Mouse (Mus musculus) lung, embryonic 16.5 days (tissue): ENCODE results near the gene Tbc1d23. TPM values are rescaled to one million over a fixed set of nuclear protein-coding genes. Genes with fewer than 3 reads are reported as not detected.

Experiments used
- ATAC-seq: fragments of 200-750 bp; cut with Nextera tagmentation; 2 replicates; pipeline ENCODE4 v1.8.0; 2017; ENCODE audit warnings: low read depth, mild to moderate bottlenecking, moderate library complexity
- H3K27ac ChIP-seq: fragments of 300-500 bp; sonication (generic); 2 replicates; pipeline ENCODE4 v1.5.1; 2014; ENCODE audit warnings: mild to moderate bottlenecking, control low read depth, low read length
- H3K27me3 ChIP-seq: fragments of 300-500 bp; sonication (generic); 2 replicates; pipeline ENCODE4 v1.6.1; 2014; ENCODE audit warnings: low read depth, low read length, mixed read lengths; ENCODE audit not compliant: control insufficient read depth, insufficient read depth
- H3K36me3 ChIP-seq: fragments of 300-500 bp; sonication (generic); 2 replicates; pipeline ENCODE4 v1.6.1; 2014; ENCODE audit warnings: low read length; ENCODE audit not compliant: control insufficient read depth, insufficient read depth
- H3K4me1 ChIP-seq: fragments of 300-500 bp; sonication (generic); replicated peaks from 2 replicates; pipeline ENCODE4 v1.6.1; 2014; ENCODE audit warnings: low read length, mixed read lengths; ENCODE audit not compliant: control insufficient read depth, insufficient read depth
- H3K4me2 ChIP-seq: fragments of 300-500 bp; sonication (generic); 2 replicates; pipeline ENCODE4 v1.6.1; 2014; ENCODE audit warnings: low read depth, low read length, control low read depth
- H3K4me3 ChIP-seq: fragments of 300-500 bp; sonication (generic); 2 replicates; pipeline ENCODE4 v1.5.1; 2014; ENCODE audit warnings: mild to moderate bottlenecking, low read length, control low read depth
- H3K9ac ChIP-seq: fragments of 300-500 bp; sonication (generic); 2 replicates; pipeline ENCODE4 v1.6.1; 2014; ENCODE audit warnings: low read length, control low read depth
- H3K9me3 ChIP-seq: fragments of 300-500 bp; sonication (generic); 2 replicates; pipeline ENCODE4 v1.6.1; 2016; ENCODE audit warnings: low read length; ENCODE audit not compliant: control insufficient read depth
- WGBS: fragments of 180-500 bp; shearing (Covaris S2); extraction: QIAGEN DNeasy Blood & Tissue Kit; methylation state at CpG from one replicate; pipeline ENCODE4 v1.1.7; 2014; 5-methylcytosine and 5-hydroxymethylcytosine counted together
- polyA plus RNA-seq: library from polyadenylated mRNA; unstranded; fragments of >200 nt; fragmentation: Nextera tagmentation; extraction: Ambion mirVana; gene quantifications from 2 replicates; pipeline ENCODE4 v1.2.1, GENCODE M21; 2015

Gene Tbc1d23
- 24.0 and 25.0 TPM in 2 replicates for polyA plus RNA-seq

DNA sequence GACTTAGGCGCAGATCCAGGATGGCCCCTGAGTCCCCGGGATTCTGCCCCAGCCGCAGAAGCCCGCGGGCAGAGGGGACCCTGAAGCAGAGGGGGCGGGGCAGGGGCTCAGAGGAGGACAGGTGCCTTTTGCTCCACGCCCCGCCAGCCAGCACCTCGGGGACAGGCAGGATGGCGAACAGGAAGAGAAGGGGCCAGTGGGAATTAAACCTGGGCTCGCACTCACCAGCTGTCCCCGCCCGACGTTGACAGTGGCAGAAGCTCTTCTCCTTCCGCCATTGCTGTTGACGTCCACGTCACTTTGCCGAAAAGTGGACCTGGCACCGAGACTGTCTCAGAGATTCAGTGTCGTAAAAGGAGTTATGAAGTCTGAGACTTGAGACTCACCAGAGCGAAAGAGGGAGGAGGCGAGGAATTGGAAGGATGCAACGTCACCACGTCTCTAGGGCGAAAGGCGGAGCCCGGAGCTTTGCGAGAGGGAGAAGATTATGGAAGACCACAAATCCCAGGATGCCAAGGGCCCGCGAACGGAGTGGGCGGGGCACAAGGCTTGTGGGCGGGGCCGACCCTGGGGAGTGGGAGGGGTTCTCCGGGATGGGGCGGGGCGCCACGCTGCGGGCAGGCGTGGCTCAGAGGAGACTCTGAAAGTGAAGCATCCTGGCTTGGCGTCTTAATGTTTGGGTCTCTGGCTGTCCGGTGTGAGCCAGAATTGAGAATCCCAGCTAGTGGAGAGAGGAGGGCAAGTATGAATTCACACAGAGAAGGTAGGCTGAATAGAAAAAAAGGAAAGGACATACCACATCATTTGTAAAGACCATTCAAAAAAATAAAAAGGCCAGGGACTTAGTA is at the start of gene Tbc1d23:
Tbc1d23 (minus strand) TSS at position 416 of the 848 bp plus-strand sequence.
- H3K9ac ChIP-seq: peak within 1 kb of the TSS; percentile 91
- H3K27ac ChIP-seq: peak within 1 kb of the TSS; percentile 65
- H3K4me2 ChIP-seq: peak within 1 kb of the TSS; percentile 72
- peak; percentile 99 for ATAC-seq
- no peaks in the 10 kb centered on the region for H3K9me3 ChIP-seq
- H3K36me3 ChIP-seq: no peaks in the 10 kb centered on the region
- under 1% methylated on average over 42 of the region's 42 CpGs for WGBS
- H3K4me1 ChIP-seq: peaks cover 10% of the 10 kb centered on the region
- H3K27me3 ChIP-seq: no peaks in the 10 kb centered on the region
- H3K4me3 ChIP-seq: peak within 1 kb of the TSS; percentile 96

DNA sequence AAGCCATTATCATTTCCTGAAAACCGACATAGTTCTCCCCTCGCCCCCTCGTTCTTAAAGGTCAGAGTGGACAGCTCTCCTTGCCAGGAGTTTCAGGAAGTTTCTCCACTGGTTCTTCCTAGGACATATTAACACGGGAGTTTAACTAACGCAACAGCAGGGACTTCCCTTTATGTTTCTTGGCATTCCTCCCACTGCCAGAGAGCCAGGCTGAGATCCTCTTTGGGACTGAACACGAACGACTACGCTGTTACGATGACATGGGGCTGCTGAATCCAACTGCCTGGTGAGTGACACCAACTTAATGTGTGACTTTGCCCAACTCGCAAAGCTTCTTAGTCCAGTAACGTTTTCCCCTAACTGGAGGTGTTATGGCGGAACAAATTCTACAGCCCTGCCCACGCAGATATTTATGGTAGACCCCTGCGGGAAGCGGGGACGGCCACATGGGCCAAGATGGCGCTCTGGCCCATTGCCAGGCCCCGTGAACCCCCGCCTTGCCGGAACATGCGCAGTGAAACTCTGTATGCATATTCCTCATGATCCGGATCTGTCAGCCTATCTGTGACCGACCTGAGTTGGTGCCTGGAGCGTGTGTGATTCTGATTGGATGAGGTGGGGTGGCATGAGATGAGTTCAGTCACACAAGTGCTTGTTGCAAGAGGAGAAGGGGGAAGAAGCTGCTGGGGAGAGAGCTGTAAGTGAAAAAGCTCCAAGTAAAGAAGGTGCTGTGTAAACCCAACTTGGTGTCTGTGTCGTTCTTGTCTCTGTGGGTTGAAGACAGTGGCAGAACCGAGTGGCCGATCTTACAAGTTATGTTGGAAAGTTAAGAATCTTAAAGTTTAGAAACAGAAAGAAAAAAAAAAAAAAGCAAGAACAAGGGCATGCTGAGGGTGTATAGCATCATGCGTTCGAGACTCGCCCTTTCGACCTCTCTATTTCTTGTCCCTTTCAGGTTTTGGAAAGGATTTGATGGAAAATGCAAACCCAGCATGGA is 49.2 kb upstream of the Tbc1d23 start:
- Histone ChIP-seq H3K4me2 (no peak overlapping the region), H3K4me3 (no peak overlapping the region), H3K27ac (no peak overlapping the region), H3K9ac (no peak overlapping the region), H3K4me1 (no peaks in the 10 kb centered on the region), H3K36me3 (no peaks in the 10 kb centered on the region), H3K9me3 (no peaks in the 10 kb centered on the region), H3K27me3 (no peaks in the 10 kb centered on the region)
- 77% methylated on average over 31 of the region's 31 CpGs for WGBS
- ATAC-seq: peak; percentile 56; the same call in 1 of the 2 replicates

DNA sequence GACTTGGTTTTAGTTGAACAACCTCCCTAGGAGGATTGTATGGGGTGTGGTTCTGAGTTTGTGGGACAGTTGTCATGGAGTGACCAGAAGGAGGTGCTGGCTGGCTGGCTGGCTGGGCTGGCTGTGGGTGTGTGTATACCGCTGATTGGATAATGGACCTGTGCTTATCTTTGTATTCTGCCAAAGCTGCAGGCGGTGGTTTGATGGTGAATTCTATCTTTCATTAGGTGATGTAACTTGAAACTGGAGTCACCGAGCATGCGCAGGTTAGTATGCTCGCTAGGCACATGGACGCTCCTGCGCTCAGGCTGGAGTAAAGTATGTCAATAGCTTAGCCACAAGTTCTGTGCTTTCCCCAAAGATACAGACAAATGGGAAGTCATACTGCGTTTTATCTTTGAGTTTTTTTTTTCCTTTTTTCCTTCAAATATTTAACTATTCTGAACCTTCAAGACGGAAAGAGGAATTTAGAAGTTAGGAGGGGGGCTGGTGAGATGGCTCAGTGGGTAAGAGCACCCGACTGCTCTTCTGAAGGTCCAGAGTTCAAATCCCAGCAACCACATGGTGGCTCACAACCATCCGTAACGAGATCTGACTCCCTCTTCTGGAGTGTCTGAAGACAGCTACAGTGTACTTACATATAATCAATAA is 47.8 kb upstream of the Tbc1d23 start:
- no peak for ATAC-seq
- Histone ChIP-seq H3K9me3 (no peaks in the 10 kb centered on the region), H3K4me2 (no peak overlapping the region), H3K36me3 (no peaks in the 10 kb centered on the region), H3K4me3 (no peak overlapping the region), H3K9ac (no peak overlapping the region), H3K4me1 (no peaks in the 10 kb centered on the region), H3K27ac (no peak overlapping the region), H3K27me3 (no peaks in the 10 kb centered on the region)
- 79% methylated on average over 10 of the region's 12 CpGs for WGBS

DNA sequence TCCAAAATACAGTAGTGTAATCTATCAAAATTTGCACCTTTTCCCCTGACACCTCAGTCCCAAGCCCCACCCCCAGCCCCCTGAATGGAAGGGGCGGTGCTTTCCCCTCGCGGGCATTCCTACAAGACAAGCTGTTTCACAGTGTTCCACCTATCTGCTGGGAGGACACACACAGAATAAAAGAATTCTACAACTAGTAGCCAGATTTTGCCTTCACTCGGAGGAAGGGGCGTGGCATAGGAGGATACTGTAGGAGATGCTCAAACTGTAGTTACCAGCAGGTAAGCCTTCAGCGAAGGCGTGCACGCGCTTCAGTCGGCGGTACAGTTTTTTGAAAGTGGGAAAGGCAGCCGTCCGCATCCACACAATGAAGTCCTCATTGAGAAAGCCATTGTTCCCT is 38.4 kb upstream of the Tbc1d23 start:
- H3K27ac ChIP-seq: no peak overlapping the region
- H3K4me2 ChIP-seq: no peak overlapping the region
- H3K9me3 ChIP-seq: no peaks in the 10 kb centered on the region; the same call in 1 of the 2 replicates
- no peaks in the 10 kb centered on the region for H3K36me3 ChIP-seq
- no peaks in the 10 kb centered on the region for H3K4me1 ChIP-seq
- 90% methylated on average over 13 of the region's 13 CpGs for WGBS
- no peaks in the 10 kb centered on the region for H3K27me3 ChIP-seq
- ATAC-seq: no peak
- H3K4me3 ChIP-seq: no peak overlapping the region
- no peak overlapping the region for H3K9ac ChIP-seq

DNA sequence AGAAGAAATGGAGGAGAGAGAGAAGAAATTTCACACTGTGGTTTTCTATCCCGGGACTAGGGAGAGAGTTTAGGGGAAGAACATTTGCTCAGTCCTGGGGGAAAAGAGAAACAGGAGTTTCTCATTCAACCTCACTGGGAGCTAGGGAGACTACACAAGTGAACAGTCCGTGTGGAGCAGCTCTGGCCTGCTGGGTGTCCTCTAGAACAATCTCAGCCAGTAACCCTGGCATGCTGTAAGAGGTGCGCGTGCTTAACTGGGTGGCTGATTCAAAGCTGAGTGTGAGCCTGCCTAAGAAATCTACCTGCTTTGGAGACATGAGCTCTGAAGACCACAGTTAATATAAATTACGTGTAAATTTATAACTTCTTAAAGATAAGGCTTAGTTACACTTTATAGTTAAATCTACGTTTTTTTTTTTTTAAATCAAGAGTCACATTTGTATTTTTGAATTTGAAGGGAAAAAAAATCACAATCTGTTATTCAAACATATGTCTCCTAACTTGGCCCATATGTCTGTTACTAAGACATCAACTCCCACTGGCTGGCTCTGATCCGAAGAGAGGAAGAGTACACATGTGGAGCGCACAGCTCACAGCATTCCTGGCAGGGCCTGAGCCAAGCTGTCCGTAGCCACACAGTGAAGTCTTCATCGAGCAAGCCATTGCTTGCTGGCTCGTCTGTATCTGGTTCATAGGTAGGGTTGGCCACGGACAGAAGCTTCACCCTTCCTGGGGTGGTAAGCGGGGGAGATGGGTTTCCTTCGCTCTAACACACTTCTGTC is 36.9 kb upstream of the Tbc1d23 start:
- no peak for ATAC-seq
- H3K4me1 ChIP-seq: no peaks in the 10 kb centered on the region
- H3K9me3 ChIP-seq: no peaks in the 10 kb centered on the region; the same call in 1 of the 2 replicates
- no peaks in the 10 kb centered on the region for H3K36me3 ChIP-seq
- H3K27me3 ChIP-seq: no peaks in the 10 kb centered on the region
- H3K4me2 ChIP-seq: no peak overlapping the region
- H3K27ac ChIP-seq: no peak overlapping the region
- 78% methylated on average over 14 of the region's 14 CpGs for WGBS
- no peak overlapping the region for H3K9ac ChIP-seq
- no peak overlapping the region for H3K4me3 ChIP-seq

DNA sequence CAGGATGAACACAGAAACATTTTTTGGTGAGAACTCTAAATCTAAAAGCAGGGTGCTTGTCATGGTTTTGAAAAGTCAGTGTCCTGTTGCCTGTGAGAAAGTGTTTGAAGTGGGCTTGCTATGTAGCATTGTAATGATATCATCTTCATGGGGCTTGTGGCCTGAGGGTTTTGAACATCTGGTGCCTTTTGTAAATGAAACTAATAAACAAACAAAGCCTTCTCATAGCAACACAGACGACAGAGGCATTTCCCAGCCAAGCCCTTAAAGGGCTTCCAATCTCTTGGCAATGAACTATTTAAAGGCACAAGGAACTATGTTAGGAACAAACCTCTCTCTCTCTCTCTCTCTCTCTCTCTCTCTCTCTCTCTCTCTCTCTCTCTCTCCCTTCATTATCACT is 35.8 kb upstream of the Tbc1d23 start:
- no peak overlapping the region for H3K9ac ChIP-seq
- H3K4me3 ChIP-seq: no peak overlapping the region
- no peaks in the 10 kb centered on the region for H3K4me1 ChIP-seq
- peak; percentile 73 for ATAC-seq
- peak overlapping the region; percentile 43 for H3K27ac ChIP-seq
- WGBS: 5% methylated on average over 1 of the region's 1 CpGs
- no peaks in the 10 kb centered on the region for H3K36me3 ChIP-seq
- H3K9me3 ChIP-seq: no peaks in the 10 kb centered on the region; the same call in 1 of the 2 replicates
- no peaks in the 10 kb centered on the region for H3K27me3 ChIP-seq
- no peak overlapping the region for H3K4me2 ChIP-seq

DNA sequence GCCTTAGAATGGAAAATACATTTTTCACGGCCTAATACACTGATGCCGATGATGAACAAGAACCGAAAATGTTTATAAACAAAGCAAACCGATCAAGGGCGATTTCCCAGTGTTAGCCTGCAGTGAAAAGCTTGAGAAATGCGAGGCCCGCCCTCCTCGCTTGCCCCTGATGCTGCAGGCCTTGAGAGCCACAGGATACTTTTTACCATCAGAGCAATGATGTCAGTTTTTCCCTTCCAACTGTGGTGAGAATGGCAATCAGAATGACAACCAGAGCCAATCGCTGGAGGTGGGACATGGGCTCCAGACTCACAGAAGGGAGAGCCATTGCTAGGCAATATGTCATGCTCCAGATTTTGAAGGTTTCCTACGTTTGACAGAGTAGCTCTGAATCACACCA is 28.8 kb upstream of the Tbc1d23 start:
- Histone ChIP-seq H3K4me2 (no peak overlapping the region), H3K36me3 (no peaks in the 10 kb centered on the region), H3K27ac (no peak overlapping the region), H3K9me3 (no peaks in the 10 kb centered on the region; the same call in 1 of the 2 replicates), H3K4me1 (no peaks in the 10 kb centered on the region), H3K9ac (no peak overlapping the region), H3K27me3 (no peaks in the 10 kb centered on the region), H3K4me3 (no peak overlapping the region)
- WGBS: 77% methylated on average over 10 of the region's 10 CpGs
- no peak for ATAC-seq

DNA sequence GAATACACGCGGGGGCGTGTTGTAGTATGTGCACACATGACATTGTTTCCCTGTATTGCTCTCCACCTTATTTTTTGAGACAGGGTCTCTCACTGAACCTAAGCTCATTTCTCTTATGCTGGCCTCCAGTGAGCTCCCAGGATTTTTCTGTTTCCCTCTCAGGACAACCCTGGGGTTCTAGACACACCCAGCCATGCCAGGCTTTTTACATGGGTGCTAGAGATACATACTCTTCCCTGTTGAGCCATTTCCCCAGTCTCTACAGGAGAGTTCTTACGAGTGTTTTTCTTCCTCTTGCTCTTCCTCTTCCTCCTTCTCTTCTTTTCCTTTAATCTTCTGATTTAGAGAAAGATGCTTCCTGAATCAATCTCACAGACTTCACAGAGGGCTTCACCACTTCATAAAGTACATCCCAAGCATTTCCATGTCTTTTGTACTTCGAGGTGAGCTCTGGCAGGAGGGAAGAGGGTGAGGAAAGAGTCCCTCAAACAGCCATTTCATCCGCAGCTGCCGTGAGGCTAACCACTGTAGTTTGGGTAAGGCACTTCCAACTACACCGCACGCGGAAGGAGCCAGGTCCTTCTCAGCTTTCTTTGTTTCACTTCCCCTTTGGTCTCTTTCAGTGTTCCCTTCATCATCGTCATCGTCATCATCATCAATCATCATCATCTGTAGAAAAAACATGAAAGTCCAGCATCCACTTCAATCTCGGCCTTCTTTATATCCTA is 28.2 kb upstream of the Tbc1d23 start:
- WGBS: 79% methylated on average over 13 of the region's 13 CpGs
- Histone ChIP-seq H3K4me3 (no peak overlapping the region), H3K27ac (no peak overlapping the region), H3K9ac (no peak overlapping the region), H3K9me3 (no peaks in the 10 kb centered on the region; the same call in 1 of the 2 replicates), H3K27me3 (no peaks in the 10 kb centered on the region), H3K4me1 (no peaks in the 10 kb centered on the region), H3K36me3 (no peaks in the 10 kb centered on the region), H3K4me2 (no peak overlapping the region)
- ATAC-seq: no peak
